Mouse (Mus musculus) liver, embryonic 11.5 days (tissue): ENCODE results near the gene Irx2. TPM values are rescaled to one million over a fixed set of nuclear protein-coding genes. Genes with fewer than 3 reads are reported as not detected.

Experiments used
- ATAC-seq: fragments of 200-750 bp; cut with Nextera tagmentation; replicated peaks from 2 replicates; pipeline ENCODE4 v1.8.0; 2017; ENCODE audit warnings: moderate number of reproducible peaks, mild to moderate bottlenecking, moderate TSS enrichment, moderate library complexity; ENCODE audit not compliant: low FRiP score
- DNase-seq: peaks from one replicate; pipeline ENCODE4 v3.0.0-alpha.2; 2017; ENCODE audit warnings: low spot score
- H3K27ac ChIP-seq: fragments of 300-500 bp; sonication (generic); 2 replicates; pipeline ENCODE4 v1.5.1; 2014; ENCODE audit warnings: mild to moderate bottlenecking, low read depth, low read length, control low read depth
- H3K27me3 ChIP-seq: fragments of 300-500 bp; sonication (generic); replicated peaks from 2 replicates; pipeline ENCODE4 v1.6.1; 2014; ENCODE audit warnings: low read length, mixed read lengths; ENCODE audit not compliant: control insufficient read depth, insufficient read depth
- H3K36me3 ChIP-seq: fragments of 300-500 bp; sonication (generic); 2 replicates; pipeline ENCODE4 v1.6.1; 2014; ENCODE audit warnings: mild to moderate bottlenecking, low read length, moderate library complexity, mixed read lengths; ENCODE audit not compliant: control insufficient read depth, insufficient read depth
- H3K4me1 ChIP-seq: fragments of 300-500 bp; sonication (generic); replicated peaks from 2 replicates; pipeline ENCODE4 v1.6.1; 2014; ENCODE audit warnings: low read length, mixed read lengths; ENCODE audit not compliant: control insufficient read depth, insufficient read depth
- H3K4me2 ChIP-seq: fragments of 300-500 bp; sonication (generic); 2 replicates; pipeline ENCODE4 v1.6.1; 2014; ENCODE audit warnings: mild to moderate bottlenecking, control low read depth, moderate library complexity
- H3K4me3 ChIP-seq: fragments of 300-500 bp; sonication (generic); 2 replicates; pipeline ENCODE4 v1.5.1; 2014; ENCODE audit warnings: low read depth, low read length, control low read depth
- H3K9ac ChIP-seq: fragments of 300-500 bp; sonication (generic); 2 replicates; pipeline ENCODE4 v1.6.1; 2014; ENCODE audit warnings: low read depth, low read length, control low read depth
- H3K9me3 ChIP-seq: fragments of 300-500 bp; sonication (generic); 2 replicates; pipeline ENCODE4 v1.6.1; 2016; ENCODE audit warnings: low read length, inconsistent platforms, mixed read lengths; ENCODE audit not compliant: control insufficient read depth
- WGBS: fragments of 180-500 bp; shearing (Covaris S2); extraction: QIAGEN DNeasy Blood & Tissue Kit; methylation state at CpG from one replicate; pipeline ENCODE4 v1.1.7; 2014; 5-methylcytosine and 5-hydroxymethylcytosine counted together
- polyA plus RNA-seq: library from polyadenylated mRNA; unstranded; fragments of >200 nt; fragmentation: Nextera tagmentation; extraction: Ambion mirVana; gene quantifications from 2 replicates; pipeline ENCODE4 v1.2.1, GENCODE M21; 2014

The Irx2 gene
- polyA plus RNA-seq, 1 experiment from 2014 or later, result 1.0 TPM

DNA sequence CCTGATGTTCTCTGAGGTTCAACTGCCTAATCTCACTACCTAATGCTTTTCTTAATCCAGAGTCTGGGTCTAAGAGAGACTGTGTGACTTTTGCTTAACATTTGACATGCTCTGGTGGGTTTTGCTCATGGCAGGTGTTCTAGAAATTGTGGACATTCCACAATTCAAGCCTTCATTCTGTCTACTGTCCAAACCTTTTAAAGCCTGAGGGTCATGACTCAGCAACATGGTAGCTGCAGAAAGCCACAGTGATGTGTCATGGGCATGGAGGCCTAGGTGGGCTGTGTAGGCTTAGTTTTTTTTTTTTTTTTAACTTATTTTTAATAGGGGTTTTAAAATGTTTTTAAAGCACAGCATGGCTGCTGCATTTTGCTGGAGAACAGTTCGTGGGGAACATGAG lies 27.8 kb downstream of the Irx2 start:
- H3K36me3 ChIP-seq, result no peaks in the 10 kb centered on the region
- ATAC-seq (no peak), DNase-seq (no peak)
- 24% methylated on average over 1 of the region's 1 CpGs for WGBS
- H3K4me1 ChIP-seq, result no peaks in the 10 kb centered on the region
- no peaks in the 10 kb centered on the region for H3K27me3 ChIP-seq
- no peak overlapping the region for H3K27ac ChIP-seq
- no peak overlapping the region for H3K9ac ChIP-seq
- no peak overlapping the region for H3K4me3 ChIP-seq
- H3K4me2 ChIP-seq, result no peak overlapping the region
- no peaks in the 10 kb centered on the region for H3K9me3 ChIP-seq

DNA sequence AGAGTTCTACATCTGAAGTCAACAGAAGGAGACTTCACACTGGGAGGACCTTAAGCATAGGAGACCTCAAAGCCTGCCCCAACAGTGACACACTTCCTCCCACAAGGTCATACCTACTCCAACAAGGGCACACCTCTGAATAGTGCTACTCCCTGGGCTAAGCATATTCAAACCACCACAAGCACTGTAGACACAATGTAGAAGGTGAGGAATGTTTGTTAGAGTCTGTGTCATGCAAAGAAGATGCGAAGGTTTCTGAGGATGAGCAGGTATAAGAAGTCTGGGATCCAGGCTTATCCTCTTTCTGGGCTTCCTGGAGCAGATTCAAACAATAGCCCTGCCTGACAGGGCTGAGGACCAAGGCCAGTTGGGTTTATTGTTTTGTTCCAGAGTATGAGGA lies 47.2 kb downstream of the Irx2 start:
- H3K9ac ChIP-seq, result no peak overlapping the region
- no peaks in the 10 kb centered on the region for H3K4me1 ChIP-seq
- H3K27ac ChIP-seq, result no peak overlapping the region
- no peak for DNase-seq
- H3K4me3 ChIP-seq, result no peak overlapping the region
- no peak for ATAC-seq
- no peaks in the 10 kb centered on the region for H3K27me3 ChIP-seq
- no peaks in the 10 kb centered on the region for H3K36me3 ChIP-seq
- no peaks in the 10 kb centered on the region for H3K9me3 ChIP-seq
- 84% methylated on average over 1 of the region's 1 CpGs for WGBS
- H3K4me2 ChIP-seq, result no peak overlapping the region
